11 mouse cellular contexts compared by ENCODE assay signal in the genomic region with DNA sequence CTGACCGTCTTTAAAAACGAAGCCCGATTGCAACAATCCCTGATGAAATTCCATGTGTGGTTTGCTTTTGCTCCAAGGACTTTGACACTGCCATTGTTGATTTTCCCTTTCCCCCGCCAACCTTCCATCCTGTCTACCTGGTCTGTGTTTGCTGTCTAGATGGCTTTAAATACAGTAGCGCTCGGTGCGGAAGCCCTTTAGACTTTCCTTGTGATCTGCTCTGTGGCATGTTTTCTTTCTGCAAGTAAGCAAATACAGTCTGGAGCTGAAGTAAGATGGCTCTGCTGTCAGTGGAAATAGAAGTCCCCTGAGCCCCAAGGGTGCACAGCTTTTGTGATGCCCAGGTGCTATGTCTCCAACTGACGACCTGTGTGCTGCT. TPM values are rescaled to one million over a fixed set of nuclear protein-coding genes. Genes with fewer than 3 reads are reported as not detected.
DNase-seq lines count a peak whose midpoint lies in the region; ATAC-seq lines count a peak whose summit lies in the region.
"Had no signal": no experiment of that assay in that cellular context is flagged by ENCODE, and none has a peak within 500 bp of the region (broad histone marks: within the 10 kb centered on the region; RNA-seq: fewer than 3 reads in every experiment).

No protein-coding gene starts in this region.

- no peak overlapping the region for H3K4me2 ChIP-seq in neural tube, embryonic 11.5 days (ENCODE audit: low read depth)
- H3K4me2 ChIP-seq in intestine, embryonic 15.5 days (replicated peaks): no peak overlapping the region
- peak overlapping the region; percentile 22; the same call in 1 of the 2 replicates for H3K4me2 ChIP-seq in midbrain, embryonic 14.5 days (ENCODE audit: low read length)
- H3K4me2 ChIP-seq: kidney, embryonic 15.5 days had no signal

- no peak for ATAC-seq in neural tube, embryonic 11.5 days (ENCODE audit: insufficient read depth, low FRiP score, low TSS enrichment)
- ATAC-seq in intestine, embryonic 15.5 days: peak; percentile 55; the same call in 1 of the 2 replicates
- ATAC-seq in midbrain, embryonic 14.5 days (ENCODE audit: low FRiP score, low TSS enrichment): no peak

- H3K9ac ChIP-seq in neural tube, embryonic 11.5 days (ENCODE audit: low read length): no peak overlapping the region
- no peak overlapping the region for H3K9ac ChIP-seq in intestine, embryonic 15.5 days
- H3K9ac ChIP-seq in midbrain, embryonic 14.5 days (replicated peaks; ENCODE audit: low read length): no peak overlapping the region; the same call in 1 of the 2 replicates
- H3K9ac ChIP-seq: kidney, embryonic 15.5 days had no signal

- no peaks in the 10 kb centered on the region for H3K36me3 ChIP-seq in neural tube, embryonic 11.5 days (ENCODE audit: control insufficient read depth, insufficient read depth, low read length)
- no peaks in the 10 kb centered on the region for H3K36me3 ChIP-seq in intestine, embryonic 15.5 days
- peaks cover 6% of the 10 kb centered on the region for H3K36me3 ChIP-seq in midbrain, embryonic 14.5 days (ENCODE audit: control insufficient read depth, insufficient read depth, low read length)
- H3K36me3 ChIP-seq: kidney, embryonic 15.5 days had no signal

- no peak for DNase-seq in neural tube, embryonic 11.5 days (ENCODE audit: low spot score)
- DNase-seq in neural tube, embryonic 10.5 days (ENCODE audit: extremely low spot score, low spot score): no peak
- DNase-seq in midbrain, embryonic 14.5 days: peak; percentile 28
- DNase-seq in cerebellum, adult 11 months: no peak
- DNase-seq in right cerebral cortex, postnatal 36 days (ENCODE audit: low spot score in 2 of 2): no peak
- no peak for DNase-seq in gastrocnemius, postnatal 4 days (ENCODE audit: low spot score in 2 of 2)
- DNase-seq in heart, adult 8-10 months (ENCODE audit: low spot score): no peak
- DNase-seq: heart, adult 2 months had no signal

- WGBS in neural tube, embryonic 11.5 days: 75% methylated on average over 8 of the region's 8 CpGs
- 53% methylated on average over 8 of the region's 8 CpGs for WGBS in intestine, embryonic 15.5 days
- 67% methylated on average over 8 of the region's 8 CpGs for WGBS in midbrain, embryonic 14.5 days

- peaks cover 10% of the 10 kb centered on the region for H3K4me1 ChIP-seq in neural tube, embryonic 11.5 days (ENCODE audit: control insufficient read depth, insufficient read depth, low read length)
- H3K4me1 ChIP-seq in intestine, embryonic 15.5 days (replicated peaks): peaks cover 6% of the 10 kb centered on the region; the same call in 1 of the 2 replicates
- peaks cover 23% of the 10 kb centered on the region for H3K4me1 ChIP-seq in midbrain, embryonic 14.5 days (ENCODE audit: control insufficient read depth, insufficient read depth, low read length)

- H3K9me3 ChIP-seq in neural tube, embryonic 11.5 days (ENCODE audit: control insufficient read depth, low read length): no peaks in the 10 kb centered on the region
- H3K9me3 ChIP-seq in intestine, embryonic 15.5 days: no peaks in the 10 kb centered on the region
- no peaks in the 10 kb centered on the region for H3K9me3 ChIP-seq in midbrain, embryonic 14.5 days (ENCODE audit: control insufficient read depth, low read length)
- H3K9me3 ChIP-seq: kidney, embryonic 15.5 days had no signal

- no peaks in the 10 kb centered on the region for H3K27me3 ChIP-seq in neural tube, embryonic 11.5 days (ENCODE audit: control insufficient read depth, insufficient read depth, low read length)
- no peaks in the 10 kb centered on the region for H3K27me3 ChIP-seq in intestine, embryonic 15.5 days (replicated peaks)
- no peaks in the 10 kb centered on the region for H3K27me3 ChIP-seq in midbrain, embryonic 14.5 days (ENCODE audit: control insufficient read depth, insufficient read depth, low read length)
- H3K27me3 ChIP-seq: kidney, embryonic 15.5 days had no signal

- H3K4me3 ChIP-seq in neural tube, embryonic 11.5 days (ENCODE audit: low read depth, low read length): no peak overlapping the region
- H3K4me3 ChIP-seq in intestine, embryonic 15.5 days (replicated peaks): no peak overlapping the region
- no peak overlapping the region for H3K4me3 ChIP-seq in midbrain, embryonic 14.5 days (replicated peaks; ENCODE audit: low read depth, low read length)
- H3K4me3 ChIP-seq: heart, adult 2 months; kidney, embryonic 15.5 days had no signal

- H3K27ac ChIP-seq in neural tube, embryonic 11.5 days (ENCODE audit: low read depth, low read length): peak overlapping the region; percentile 44; the same call in 1 of the 2 replicates
- no peak overlapping the region for H3K27ac ChIP-seq in intestine, embryonic 15.5 days
- H3K27ac ChIP-seq in midbrain, embryonic 14.5 days (replicated peaks; ENCODE audit: low read depth, low read length): peak overlapping the region; percentile 70
- H3K27ac ChIP-seq: heart, adult 2 months; kidney, embryonic 15.5 days had no signal

RNA-seq across cellular contexts. Expression of a gene that starts 31.6 kb away (rescaled TPM):
- not detected in 2 replicates for polyA plus RNA-seq in neural tube, embryonic 11.5 days (2014; fragmentation: Nextera tagmentation; extraction: Ambion mirVana)
- not detected in 2 replicates for polyA plus RNA-seq in intestine, embryonic 15.5 days (2015; fragmentation: Nextera tagmentation; extraction: Ambion mirVana)
- polyA plus RNA-seq in midbrain, embryonic 14.5 days (2014; fragmentation: Nextera tagmentation; extraction: Ambion mirVana): 0.14 TPM in 1 of 2 replicates, not detected in the other
- total RNA-seq in gastrocnemius, postnatal 4 days (2021): not detected
- not detected for total RNA-seq in heart, adult 8-10 months (2022)
- total RNA-seq: heart, adult 2 months had no signal
- polyA plus RNA-seq: frontal cortex, adult 2 months; heart, adult 2 months; kidney, embryonic 15.5 days had no signal

RNA-seq across cellular contexts. Expression of a gene that starts 44.3 kb away (rescaled TPM):
- 55.5 and 62.7 TPM in 2 replicates for polyA plus RNA-seq in neural tube, embryonic 11.5 days (2014; fragmentation: Nextera tagmentation; extraction: Ambion mirVana)
- polyA plus RNA-seq in intestine, embryonic 15.5 days (2015; fragmentation: Nextera tagmentation; extraction: Ambion mirVana): 45.9 and 47.8 TPM in 2 replicates
- 41.3 and 44.9 TPM in 2 replicates for polyA plus RNA-seq in midbrain, embryonic 14.5 days (2014; fragmentation: Nextera tagmentation; extraction: Ambion mirVana)
- 10 to 100 TPM; 11.2 to 14.2 TPM for total RNA-seq in gastrocnemius, postnatal 4 days (2021)
- 1 to 10 TPM; 5.1 to 7.8 (median 6.9) TPM for total RNA-seq in heart, adult 8-10 months (2022)
